Mouse (Mus musculus) heart, embryonic 16.5 days (tissue): ENCODE data around the gene Insrr. TPM values are rescaled to one million over a fixed set of nuclear protein-coding genes. Genes with fewer than 3 reads are reported as not detected.

Experiments used
- ATAC-seq: fragments of 200-750 bp; cut with Nextera tagmentation; replicated peaks from 2 replicates; pipeline ENCODE4 v1.8.0; 2017; ENCODE audit warnings: moderate number of reproducible peaks; ENCODE audit not compliant: insufficient read depth, low FRiP score; ENCODE audit errors: extremely low read depth
- H3K27ac ChIP-seq: fragments of 300-500 bp; sonication (generic); 2 replicates; pipeline ENCODE4 v1.5.1; 2014; ENCODE audit warnings: mild to moderate bottlenecking, low read length, control low read depth, moderate library complexity
- H3K27me3 ChIP-seq: fragments of 300-500 bp; sonication (generic); 2 replicates; pipeline ENCODE4 v1.6.1; 2014; ENCODE audit warnings: low read length, mixed read lengths; ENCODE audit not compliant: control insufficient read depth, insufficient read depth
- H3K36me3 ChIP-seq: fragments of 300-500 bp; sonication (generic); 2 replicates; pipeline ENCODE4 v1.6.1; 2014; ENCODE audit not compliant: control insufficient read depth, insufficient read depth
- H3K4me1 ChIP-seq: fragments of 300-500 bp; sonication (generic); 2 replicates; pipeline ENCODE4 v1.6.1; 2014; ENCODE audit warnings: low read length, mixed read lengths; ENCODE audit not compliant: control insufficient read depth, insufficient read depth
- H3K4me2 ChIP-seq: fragments of 300-500 bp; sonication (generic); 2 replicates; pipeline ENCODE4 v1.6.1; 2014; ENCODE audit warnings: low read depth, mild to moderate bottlenecking, control low read depth, low read length
- H3K4me3 ChIP-seq: fragments of 300-500 bp; sonication (generic); 2 replicates; pipeline ENCODE4 v1.5.1; 2014; ENCODE audit warnings: mild to moderate bottlenecking, control low read depth, low read length
- H3K9ac ChIP-seq: fragments of 300-500 bp; sonication (generic); 2 replicates; pipeline ENCODE4 v1.6.1; 2014; ENCODE audit warnings: low read length, control low read depth
- H3K9me3 ChIP-seq: fragments of 300-500 bp; sonication (generic); replicated peaks from 2 replicates; pipeline ENCODE4 v1.6.1; 2016; ENCODE audit warnings: low read length; ENCODE audit not compliant: control insufficient read depth
- WGBS: fragments of 180-500 bp; shearing (Covaris S2); extraction: QIAGEN DNeasy Blood & Tissue Kit; methylation state at CpG from one replicate; pipeline ENCODE4 v1.1.7; 2014; 5-methylcytosine and 5-hydroxymethylcytosine counted together
- polyA plus RNA-seq: library from polyadenylated mRNA; unstranded; fragments of >200 nt; fragmentation: Nextera tagmentation; extraction: Ambion mirVana; gene quantifications from 2 replicates; pipeline ENCODE4 v1.2.1, GENCODE M21; 2015

Insrr gene
- polyA plus RNA-seq, 1 experiment from 2014 or later = not detected

- Histone ChIP-seq H3K4me3 (peak overlapping the region; percentile 59), H3K4me2 (peak overlapping the region; percentile 67), H3K27me3 (0 out of 2 replicates have a peak, but pooled peaks cover 4% of the 10 kb centered on the region), H3K9me3 (no peaks in the 10 kb centered on the region), H3K4me1 (peaks cover 23% of the 10 kb centered on the region), H3K36me3 (no peaks in the 10 kb centered on the region), H3K9ac (peak overlapping the region; percentile 65), H3K27ac (peak overlapping the region; percentile 64)
- ATAC-seq = no peak
- WGBS = 31% methylated on average over 6 of the region's 6 CpGs
Observed at GRCm38 (mm10) chr3:87768431-87768830, 28.3 kb upstream of the Insrr start.

GRCm38 (mm10) chr3:87768844-87769243 is 27.9 kb upstream of the Insrr start:
- ATAC-seq = peak; percentile 82
- WGBS = under 1% methylated on average over 36 of the region's 37 CpGs
- Histone ChIP-seq H3K4me2 (peak overlapping the region; percentile 67), H3K4me3 (peak overlapping the region; percentile 59), H3K9ac (peak overlapping the region; percentile 65), H3K4me1 (peaks cover 20% of the 10 kb centered on the region), H3K9me3 (no peaks in the 10 kb centered on the region), H3K27me3 (0 out of 2 replicates have a peak, but pooled peaks cover 4% of the 10 kb centered on the region), H3K36me3 (no peaks in the 10 kb centered on the region), H3K27ac (peak overlapping the region; percentile 64)

- H3K4me2 ChIP-seq = no peak overlapping the region
- H3K4me1 ChIP-seq = peaks cover 14% of the 10 kb centered on the region
- no peak overlapping the region for H3K9ac ChIP-seq
- WGBS = 75% methylated on average over 8 of the region's 8 CpGs
- H3K36me3 ChIP-seq = no peaks in the 10 kb centered on the region
- no peaks in the 10 kb centered on the region for H3K9me3 ChIP-seq
- no peak for ATAC-seq
- no peak overlapping the region for H3K4me3 ChIP-seq
- no peak overlapping the region for H3K27ac ChIP-seq
- 0 out of 2 replicates have a peak, but pooled peaks cover 7% of the 10 kb centered on the region for H3K27me3 ChIP-seq
Observed at GRCm38 (mm10) chr3:87769506-87769905, 27.2 kb upstream of the Insrr start.

GRCm38 (mm10) chr3:87770280-87770679 is 26.5 kb upstream of the Insrr start:
- Histone ChIP-seq H3K27me3 (peaks cover 11% of the 10 kb centered on the region; the same call in 1 of the 2 replicates), H3K9me3 (no peaks in the 10 kb centered on the region), H3K9ac (no peak overlapping the region), H3K36me3 (no peaks in the 10 kb centered on the region), H3K4me3 (no peak overlapping the region), H3K27ac (no peak overlapping the region), H3K4me2 (no peak overlapping the region), H3K4me1 (peaks cover 7% of the 10 kb centered on the region; the same call in 1 of the 2 replicates)
- ATAC-seq = no peak
- 1% methylated on average over 4 of the region's 4 CpGs for WGBS

- peaks cover 19% of the 10 kb centered on the region; the same call in 1 of the 2 replicates for H3K27me3 ChIP-seq
- WGBS = 38% methylated on average over 6 of the region's 6 CpGs
- ATAC-seq = no peak
Observed at GRCm38 (mm10) chr3:87771088-87771487, 25.7 kb upstream of the Insrr start.

GRCm38 (mm10) chr3:87778283-87778682 is 18.5 kb upstream of the Insrr start:
- Histone ChIP-seq H3K4me1 (peaks cover 5% of the 10 kb centered on the region; the same call in 1 of the 2 replicates), H3K9ac (no peak overlapping the region), H3K4me2 (no peak overlapping the region), H3K9me3 (no peaks in the 10 kb centered on the region), H3K4me3 (no peak overlapping the region), H3K27me3 (peaks cover 55% of the 10 kb centered on the region), H3K27ac (no peak overlapping the region), H3K36me3 (no peaks in the 10 kb centered on the region)
- no peak for ATAC-seq
- 43% methylated on average over 23 of the region's 23 CpGs for WGBS

More at GRCm38 (mm10) chr3:87771088-87771487, 25.7 kb upstream of the Insrr start:
- no peaks in the 10 kb centered on the region for H3K9me3 ChIP-seq
- no peaks in the 10 kb centered on the region for H3K36me3 ChIP-seq
- no peak overlapping the region for H3K4me3 ChIP-seq
- H3K4me2 ChIP-seq = no peak overlapping the region
- H3K4me1 ChIP-seq = peaks cover 5% of the 10 kb centered on the region; the same call in 1 of the 2 replicates
- no peak overlapping the region for H3K27ac ChIP-seq
- no peak overlapping the region for H3K9ac ChIP-seq

- no peaks in the 10 kb centered on the region for H3K36me3 ChIP-seq
- peaks cover 56% of the 10 kb centered on the region for H3K27me3 ChIP-seq
- H3K27ac ChIP-seq = no peak overlapping the region
- H3K4me1 ChIP-seq = peaks cover 5% of the 10 kb centered on the region; the same call in 1 of the 2 replicates
- no peak overlapping the region for H3K4me3 ChIP-seq
- WGBS = 33% methylated on average over 2 of the region's 2 CpGs
- H3K4me2 ChIP-seq = no peak overlapping the region
- H3K9ac ChIP-seq = no peak overlapping the region
- no peak for ATAC-seq
- H3K9me3 ChIP-seq = no peaks in the 10 kb centered on the region
Observed at GRCm38 (mm10) chr3:87779086-87779485, 17.7 kb upstream of the Insrr start.

GRCm38 (mm10) chr3:87783282-87784023 is 13.3 kb upstream of the Insrr start:
- no peak overlapping the region for H3K9ac ChIP-seq
- peaks cover 25% of the 10 kb centered on the region for H3K27me3 ChIP-seq
- no peak overlapping the region for H3K4me3 ChIP-seq
- H3K36me3 ChIP-seq = no peaks in the 10 kb centered on the region
- H3K9me3 ChIP-seq = no peaks in the 10 kb centered on the region
- no peak for ATAC-seq
- 81% methylated on average over 25 of the region's 25 CpGs for WGBS
- no peak overlapping the region for H3K27ac ChIP-seq
- no peak overlapping the region for H3K4me2 ChIP-seq
- H3K4me1 ChIP-seq = peaks cover 11% of the 10 kb centered on the region

- no peaks in the 10 kb centered on the region for H3K36me3 ChIP-seq
- ATAC-seq = no peak
- H3K4me1 ChIP-seq = peaks cover 9% of the 10 kb centered on the region
- H3K27me3 ChIP-seq = peaks cover 19% of the 10 kb centered on the region
- no peak overlapping the region for H3K4me2 ChIP-seq
- H3K4me3 ChIP-seq = no peak overlapping the region
- 48% methylated on average over 5 of the region's 5 CpGs for WGBS
- no peaks in the 10 kb centered on the region for H3K9me3 ChIP-seq
- H3K9ac ChIP-seq = no peak overlapping the region
- H3K27ac ChIP-seq = no peak overlapping the region
Observed at GRCm38 (mm10) chr3:87785156-87785555, 11.6 kb upstream of the Insrr start.
